Mouse (Mus musculus): Measurements from ENCODE around the gene 9430097D07Rik. TPM values are rescaled to one million over a fixed set of nuclear protein-coding genes. Genes with fewer than 3 reads are reported as not detected.

The 9430097D07Rik gene
- polyA plus RNA-seq, 1 experiment from 2014 or later = 0.35 TPM

DNA sequence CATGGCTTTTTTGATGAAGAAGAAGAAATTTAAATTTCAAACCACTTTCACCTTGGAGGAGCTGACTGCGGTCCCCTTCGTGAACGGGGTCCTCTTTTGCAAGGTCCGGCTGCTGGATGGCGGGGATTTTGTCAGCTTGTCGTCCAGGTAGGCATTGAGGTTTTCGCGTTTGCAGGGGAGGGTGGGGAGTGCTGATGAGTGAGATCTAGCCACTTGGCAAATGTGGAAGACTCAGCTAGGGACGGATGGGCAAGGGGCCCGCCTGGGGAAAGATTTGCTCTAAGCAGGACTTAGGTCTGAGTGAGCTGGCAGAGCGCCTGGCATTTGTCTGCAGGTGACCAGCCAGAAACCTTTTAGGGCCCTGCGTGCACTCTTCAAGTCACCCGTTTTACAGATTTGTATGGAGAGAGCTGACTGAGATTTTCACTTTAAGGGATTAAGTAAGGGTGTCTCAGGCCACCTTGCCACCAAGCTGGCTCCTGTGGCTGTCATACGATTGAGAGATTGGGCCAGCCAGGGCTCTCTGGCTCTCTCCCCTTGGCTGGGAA is 39.3 kb downstream of the 9430097D07Rik start:
- no peak for DNase-seq (ENCODE audit: low spot score)
- Histone ChIP-seq H3K4me1 (replicated peaks; ENCODE audit: control insufficient read depth, insufficient read depth, low read length) (peaks cover 24% of the 10 kb centered on the region), H3K27me3 (ENCODE audit: control insufficient read depth, insufficient read depth, low read length) (no peaks in the 10 kb centered on the region), H3K36me3 (ENCODE audit: control insufficient read depth, insufficient read depth, low read length) (no peaks in the 10 kb centered on the region), H3K4me2 (ENCODE audit: low read depth, low read length, severe bottlenecking) (peak overlapping the region; percentile 91), H3K27ac (ENCODE audit: low read depth, low read length) (no peak overlapping the region), H3K4me3 (ENCODE audit: low read depth, low read length) (peak overlapping the region; percentile 89), H3K9ac (ENCODE audit: low read length) (peak overlapping the region; percentile 90), H3K9me3 (ENCODE audit: control insufficient read depth, low read length) (no peaks in the 10 kb centered on the region)
- no peak for ATAC-seq (replicated peaks; ENCODE audit: low FRiP score)
- 1% methylated on average over 14 of the region's 14 CpGs for WGBS

DNA sequence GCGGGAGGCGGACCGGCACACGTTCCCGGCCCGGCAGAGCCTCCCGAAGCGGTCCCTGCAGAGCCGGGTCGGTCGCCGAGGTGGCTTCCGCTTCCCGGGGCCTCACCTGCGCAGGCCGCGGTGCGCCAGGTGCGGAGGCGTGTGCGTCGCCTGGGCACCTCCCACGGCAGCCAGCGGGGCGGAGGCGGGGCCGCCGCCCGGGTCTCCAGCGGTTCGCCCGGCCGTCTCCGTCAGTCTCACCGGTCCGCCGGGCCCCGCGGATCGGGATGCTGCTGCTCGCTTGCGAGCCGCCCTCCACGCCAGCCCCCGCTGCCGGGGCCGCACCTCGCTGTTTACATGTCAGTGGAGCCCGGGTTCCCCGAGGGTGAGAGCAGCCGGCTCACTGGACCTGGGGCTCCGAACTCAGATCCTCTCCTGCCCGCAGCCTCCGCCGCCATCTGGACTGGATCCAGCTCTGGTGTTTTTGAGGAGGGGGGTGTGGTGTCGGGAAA is 39.9 kb downstream of the 9430097D07Rik start:
- WGBS = under 1% methylated on average over 45 of the region's 56 CpGs
- peak; percentile 28 for ATAC-seq (replicated peaks; ENCODE audit: low FRiP score)

GRCm38 (mm10) chr2:32534733-32535471 is 40.6 kb downstream of the 9430097D07Rik start, which contains the start of gene Fam102a:
Fam102a (plus strand) TSS chr2:32535332.
- Histone ChIP-seq H3K27ac (ENCODE audit: low read depth, low read length) (peak within 1 kb of the TSS; percentile 83), H3K36me3 (ENCODE audit: control insufficient read depth, insufficient read depth, low read length) (no peaks in the 10 kb centered on the region), H3K4me2 (ENCODE audit: low read depth, low read length, severe bottlenecking) (peak within 1 kb of the TSS; percentile 91), H3K27me3 (ENCODE audit: control insufficient read depth, insufficient read depth, low read length) (no peaks in the 10 kb centered on the region), H3K4me3 (ENCODE audit: low read depth, low read length) (peak within 1 kb of the TSS; percentile 89), H3K9ac (ENCODE audit: low read length) (peak within 1 kb of the TSS; percentile 90), H3K9me3 (ENCODE audit: control insufficient read depth, low read length) (no peaks in the 10 kb centered on the region), H3K4me1 (replicated peaks; ENCODE audit: control insufficient read depth, insufficient read depth, low read length) (peaks cover 24% of the 10 kb centered on the region)
- under 1% methylated on average over 67 of the region's 67 CpGs for WGBS
- ATAC-seq (replicated peaks; ENCODE audit: low FRiP score) = peak; percentile 96
- DNase-seq (ENCODE audit: low spot score) = peak; percentile 100

More for the DNA sequence above, 39.9 kb downstream of the 9430097D07Rik start:
- no peaks in the 10 kb centered on the region for H3K9me3 ChIP-seq (ENCODE audit: control insufficient read depth, low read length)
- H3K4me1 ChIP-seq (replicated peaks; ENCODE audit: control insufficient read depth, insufficient read depth, low read length) = peaks cover 24% of the 10 kb centered on the region
- H3K36me3 ChIP-seq (ENCODE audit: control insufficient read depth, insufficient read depth, low read length) = no peaks in the 10 kb centered on the region
- peak overlapping the region; percentile 90 for H3K9ac ChIP-seq (ENCODE audit: low read length)
- H3K4me3 ChIP-seq (ENCODE audit: low read depth, low read length) = peak overlapping the region; percentile 89
- H3K27ac ChIP-seq (ENCODE audit: low read depth, low read length) = peak overlapping the region; percentile 73; the same call in 1 of the 2 replicates
- peak; percentile 78 for DNase-seq (ENCODE audit: low spot score)
- no peaks in the 10 kb centered on the region for H3K27me3 ChIP-seq (ENCODE audit: control insufficient read depth, insufficient read depth, low read length)
- H3K4me2 ChIP-seq (ENCODE audit: low read depth, low read length, severe bottlenecking) = peak overlapping the region; percentile 91

GRCm38 (mm10) chr2:32534061-32534732 is 41.3 kb downstream of the 9430097D07Rik start:
- ATAC-seq (replicated peaks; ENCODE audit: low FRiP score) (peak; percentile 20; the same call in 1 of the 2 replicates), DNase-seq (ENCODE audit: low spot score) (peak; percentile 74)
- H3K9ac ChIP-seq (ENCODE audit: low read length) = peak overlapping the region; percentile 61
- peak overlapping the region; percentile 89 for H3K4me3 ChIP-seq (ENCODE audit: low read depth, low read length)
- peaks cover 24% of the 10 kb centered on the region for H3K4me1 ChIP-seq (replicated peaks; ENCODE audit: control insufficient read depth, insufficient read depth, low read length)
- H3K36me3 ChIP-seq (ENCODE audit: control insufficient read depth, insufficient read depth, low read length) = no peaks in the 10 kb centered on the region
- H3K9me3 ChIP-seq (ENCODE audit: control insufficient read depth, low read length) = no peaks in the 10 kb centered on the region
- peak overlapping the region; percentile 83 for H3K27ac ChIP-seq (ENCODE audit: low read depth, low read length)
- WGBS = 11% methylated on average over 13 of the region's 13 CpGs
- H3K27me3 ChIP-seq (ENCODE audit: control insufficient read depth, insufficient read depth, low read length) = no peaks in the 10 kb centered on the region
- H3K4me2 ChIP-seq (ENCODE audit: low read depth, low read length, severe bottlenecking) = peak overlapping the region; percentile 91

DNA sequence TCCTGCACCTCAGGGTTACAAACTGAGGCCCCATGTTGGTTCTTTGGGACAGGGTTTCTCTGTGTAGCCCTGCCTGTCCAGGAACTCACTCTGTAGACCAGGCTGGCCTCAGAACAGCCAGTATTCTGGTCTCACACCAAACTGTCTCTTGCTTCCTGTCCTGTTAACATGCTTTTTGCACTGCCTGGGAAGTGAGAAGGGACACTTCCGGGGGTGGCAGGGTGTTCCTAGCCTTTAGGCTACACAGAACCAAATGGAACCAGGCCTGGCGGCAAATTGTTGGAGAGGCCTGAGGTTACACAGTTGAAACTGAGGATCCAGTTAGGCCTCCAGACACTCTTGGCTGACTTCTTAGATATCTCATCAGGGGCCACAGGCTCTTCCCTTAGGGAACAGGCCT is 42.3 kb downstream of the 9430097D07Rik start:
- DNase-seq (ENCODE audit: low spot score) = no peak
- Histone ChIP-seq H3K36me3 (ENCODE audit: control insufficient read depth, insufficient read depth, low read length) (no peaks in the 10 kb centered on the region), H3K4me1 (replicated peaks; ENCODE audit: control insufficient read depth, insufficient read depth, low read length) (peaks cover 18% of the 10 kb centered on the region), H3K27me3 (ENCODE audit: control insufficient read depth, insufficient read depth, low read length) (no peaks in the 10 kb centered on the region), H3K4me2 (ENCODE audit: low read depth, low read length, severe bottlenecking) (no peak overlapping the region), H3K27ac (ENCODE audit: low read depth, low read length) (no peak overlapping the region), H3K4me3 (ENCODE audit: low read depth, low read length) (no peak overlapping the region), H3K9me3 (ENCODE audit: control insufficient read depth, low read length) (no peaks in the 10 kb centered on the region), H3K9ac (ENCODE audit: low read length) (no peak overlapping the region)
- ATAC-seq (replicated peaks; ENCODE audit: low FRiP score) = no peak
- WGBS = 95% methylated on average over 2 of the region's 2 CpGs

DNA sequence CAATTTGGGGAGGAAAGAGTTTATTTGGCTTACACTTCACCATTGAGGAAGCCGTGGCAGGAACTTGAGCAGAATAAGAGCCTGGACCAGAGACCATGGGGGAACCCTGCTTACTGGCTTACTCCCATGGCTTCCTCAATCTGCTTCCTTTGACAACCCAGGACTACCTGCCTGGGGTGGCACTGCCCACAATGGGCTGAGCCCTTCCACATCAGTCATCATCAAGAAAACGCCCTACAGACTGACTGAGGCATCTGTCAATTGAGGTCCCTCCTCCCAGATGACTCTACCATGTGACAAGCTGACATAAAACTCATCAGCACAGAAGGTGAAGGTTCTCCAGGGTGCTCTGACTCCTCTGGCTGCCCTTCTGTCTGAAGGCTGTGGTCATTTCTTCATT is 45.0 kb downstream of the 9430097D07Rik start:
- Histone ChIP-seq H3K9ac (ENCODE audit: low read length) (no peak overlapping the region), H3K9me3 (ENCODE audit: control insufficient read depth, low read length) (no peaks in the 10 kb centered on the region), H3K4me2 (ENCODE audit: low read depth, low read length, severe bottlenecking) (no peak overlapping the region), H3K27me3 (ENCODE audit: control insufficient read depth, insufficient read depth, low read length) (no peaks in the 10 kb centered on the region), H3K36me3 (ENCODE audit: control insufficient read depth, insufficient read depth, low read length) (no peaks in the 10 kb centered on the region), H3K4me3 (ENCODE audit: low read depth, low read length) (no peak overlapping the region), H3K27ac (ENCODE audit: low read depth, low read length) (no peak overlapping the region), H3K4me1 (replicated peaks; ENCODE audit: control insufficient read depth, insufficient read depth, low read length) (peaks cover 7% of the 10 kb centered on the region)
- WGBS = 89% methylated on average over 2 of the region's 2 CpGs
- DNase-seq (ENCODE audit: low spot score) = no peak
- no peak for ATAC-seq (replicated peaks; ENCODE audit: low FRiP score)

- no peak for DNase-seq (ENCODE audit: low spot score)
- no peak overlapping the region for H3K9ac ChIP-seq (ENCODE audit: low read length)
- 89% methylated on average over 1 of the region's 1 CpGs for WGBS
- ATAC-seq (replicated peaks; ENCODE audit: low FRiP score) = no peak
- H3K36me3 ChIP-seq (ENCODE audit: control insufficient read depth, insufficient read depth, low read length) = no peaks in the 10 kb centered on the region
- no peak overlapping the region for H3K27ac ChIP-seq (ENCODE audit: low read depth, low read length)
- no peaks in the 10 kb centered on the region for H3K27me3 ChIP-seq (ENCODE audit: control insufficient read depth, insufficient read depth, low read length)
- H3K9me3 ChIP-seq (ENCODE audit: control insufficient read depth, low read length) = no peaks in the 10 kb centered on the region
- no peaks in the 10 kb centered on the region for H3K4me1 ChIP-seq (replicated peaks; ENCODE audit: control insufficient read depth, insufficient read depth, low read length)
- H3K4me2 ChIP-seq (ENCODE audit: low read depth, low read length, severe bottlenecking) = no peak overlapping the region
- no peak overlapping the region for H3K4me3 ChIP-seq (ENCODE audit: low read depth, low read length)
Observed at GRCm38 (mm10) chr2:32528326-32528725, 47.2 kb downstream of the 9430097D07Rik start.

DNA sequence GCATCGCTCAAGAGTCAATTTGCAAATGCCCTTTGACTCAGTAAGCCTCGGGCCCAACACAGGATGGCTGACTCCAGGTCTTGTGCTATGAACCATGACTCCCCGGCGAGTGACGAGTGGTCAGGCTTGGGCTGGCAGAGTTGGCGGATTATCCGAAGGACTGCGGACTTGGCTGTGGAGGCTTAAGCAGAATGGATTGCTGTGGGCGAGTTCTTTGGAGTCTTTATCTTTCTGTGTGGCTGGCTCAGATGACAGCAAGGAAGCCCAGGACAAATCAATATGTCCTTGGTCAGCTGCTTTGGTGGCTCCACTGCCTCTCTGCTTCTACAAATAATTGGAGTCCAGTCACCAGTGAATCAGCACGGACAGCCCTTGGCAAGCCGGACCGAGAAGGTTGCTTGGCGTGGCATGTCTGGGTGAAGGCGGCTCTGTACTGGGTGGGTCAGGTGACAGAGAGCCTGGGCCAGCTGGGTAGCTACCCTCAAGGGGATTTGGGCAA is 48.0 kb downstream of the 9430097D07Rik start:
- H3K4me1 ChIP-seq (replicated peaks; ENCODE audit: control insufficient read depth, insufficient read depth, low read length) = no peaks in the 10 kb centered on the region
- no peak overlapping the region for H3K4me3 ChIP-seq (ENCODE audit: low read depth, low read length)
- DNase-seq (ENCODE audit: low spot score) (no peak), ATAC-seq (replicated peaks; ENCODE audit: low FRiP score) (no peak)
- no peaks in the 10 kb centered on the region for H3K27me3 ChIP-seq (ENCODE audit: control insufficient read depth, insufficient read depth, low read length)
- no peak overlapping the region for H3K4me2 ChIP-seq (ENCODE audit: low read depth, low read length, severe bottlenecking)
- H3K27ac ChIP-seq (ENCODE audit: low read depth, low read length) = no peak overlapping the region
- 72% methylated on average over 14 of the region's 14 CpGs for WGBS
- no peak overlapping the region for H3K9ac ChIP-seq (ENCODE audit: low read length)
- no peaks in the 10 kb centered on the region for H3K9me3 ChIP-seq (ENCODE audit: control insufficient read depth, low read length)
- no peaks in the 10 kb centered on the region for H3K36me3 ChIP-seq (ENCODE audit: control insufficient read depth, insufficient read depth, low read length)
